Mouse (Mus musculus) small intestine, adult 2 months (tissue): Measurements from ENCODE around the gene Eps15l1.

ENCODE experiments used
- CTCF ChIP-seq: fragments of 200-500 bp; IDR thresholded peaks from 2 replicates; pipeline ENCODE4 v1.5.1; 2012; ENCODE audit warnings: low read depth, mild to moderate bottlenecking, control low read depth, inconsistent platforms, low read length, moderate library complexity, mixed read lengths; ENCODE audit not compliant: insufficient replicate concordance, insufficient read length; ENCODE audit errors: extremely low read depth
- POLR2A ChIP-seq: fragments of 200-500 bp; IDR thresholded peaks from 2 replicates; pipeline ENCODE4 v1.6.1; 2012; ENCODE audit warnings: low read depth, mild to moderate bottlenecking, control low read depth, inconsistent platforms, low read length, moderate library complexity

DNA sequence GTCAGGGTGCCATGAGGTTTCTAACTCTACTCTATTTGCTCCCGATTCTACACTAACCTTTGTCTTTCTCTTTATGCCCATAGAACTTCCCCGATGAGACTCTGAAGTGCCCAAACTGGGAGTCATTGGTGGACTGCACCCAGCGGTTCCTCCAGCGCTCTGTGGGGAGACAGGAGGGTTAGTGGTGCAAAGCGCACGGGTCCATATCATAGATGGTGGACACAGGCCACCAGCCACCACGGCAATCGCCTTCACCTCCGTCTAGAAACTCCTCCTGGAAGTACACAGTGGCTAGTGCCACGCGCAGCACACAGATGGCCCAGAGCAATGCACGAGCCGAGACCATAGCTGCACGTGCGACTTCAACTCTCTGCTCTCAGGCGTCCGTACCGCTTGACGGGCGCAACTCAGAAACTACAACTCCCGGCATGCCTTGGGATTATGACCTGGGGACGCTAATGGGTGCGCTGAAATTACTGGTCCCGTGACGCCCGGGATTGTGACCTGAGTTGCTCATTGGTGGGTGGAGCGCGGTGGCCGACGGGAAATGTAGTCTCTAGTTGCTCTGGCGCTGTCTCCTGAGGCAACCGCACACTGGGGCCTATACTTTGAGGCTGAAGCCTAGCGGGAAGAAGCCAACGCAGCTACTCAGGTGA, 22.2 kb upstream of the Eps15l1 start, which contains the start of the genes Calr3 and 1700030K09Rik:
- no peak for TF ChIP-seq CTCF
- TF ChIP-seq POLR2A = no peak
